Mouse (Mus musculus) erythroblast, embryonic 14.5 days (primary cell): ENCODE measurements around the gene Ctnna3.
A peak's percentile ranks its signal among the peaks of the same experiment; 100 is the strongest.

Experiments used
- GATA1 ChIP-seq: IDR thresholded peaks from 2 replicates; pipeline ENCODE4 v1.6.1; 2012; ENCODE audit warnings: low read length, inconsistent platforms, mixed read lengths
- TAL1 ChIP-seq: IDR thresholded peaks from 3 replicates; pipeline ENCODE4 v1.6.1; 2012; ENCODE audit warnings: low read length, inconsistent platforms, mixed read lengths

DNA sequence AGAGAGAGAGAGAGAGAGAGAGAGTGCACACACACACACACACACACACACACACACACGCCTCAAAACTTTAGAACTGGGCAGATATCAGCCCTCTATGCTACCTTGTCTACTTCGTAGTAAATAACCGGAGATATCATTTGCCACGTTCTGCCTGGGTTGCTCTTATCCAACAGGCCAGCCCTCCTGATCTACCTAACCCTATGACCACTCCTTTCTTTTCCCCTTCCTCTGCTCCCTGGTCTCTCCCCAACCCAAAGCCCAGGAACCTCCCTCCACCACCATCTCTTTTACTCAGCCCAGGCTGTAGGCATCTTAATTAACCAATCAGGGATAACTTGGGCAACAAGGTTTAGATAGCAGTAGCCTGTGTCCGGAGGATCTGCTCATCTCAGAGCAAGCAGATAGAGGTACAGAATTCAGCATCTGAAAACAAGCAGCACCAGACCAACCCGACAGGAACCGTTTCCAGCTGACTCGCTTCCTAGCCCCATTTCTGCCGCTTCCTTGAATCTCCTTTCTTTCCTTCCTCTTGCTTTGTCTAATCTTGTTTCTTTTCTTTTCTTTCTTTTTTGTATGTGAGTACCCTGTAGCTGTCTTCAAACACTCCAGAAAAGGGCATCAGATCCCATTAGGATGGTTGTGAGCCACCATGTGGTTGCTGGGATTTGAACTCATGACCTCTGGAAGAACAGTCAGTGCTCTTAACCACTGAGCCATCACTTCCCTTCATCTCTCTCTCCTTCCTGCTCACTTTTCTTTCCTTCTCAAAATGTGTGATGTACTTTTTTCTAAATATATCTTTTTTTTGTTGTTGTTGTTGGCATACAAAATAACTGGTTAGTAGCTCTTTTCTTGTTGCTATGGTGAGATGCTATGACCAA lies 6.1 kb upstream of the Ctnna3 start:
- TF ChIP-seq GATA1 (peak; percentile 57), TAL1 (peak; percentile 68)
